Mouse (Mus musculus) hindbrain, embryonic 15.5 days (tissue): Measurements from ENCODE around the gene Ptprb. TPM values are rescaled to one million over a fixed set of nuclear protein-coding genes. Genes with fewer than 3 reads are reported as not detected.
A peak's percentile ranks its signal among the peaks of the same experiment; 100 is the strongest.

Experiments used
- ATAC-seq: fragments of 200-750 bp; cut with Nextera tagmentation; 2 replicates; pipeline ENCODE4 v1.8.0; 2017; ENCODE audit warnings: low read depth, moderate number of reproducible peaks, moderate TSS enrichment; ENCODE audit not compliant: low FRiP score
- H3K27ac ChIP-seq: fragments of 300-500 bp; sonication (generic); replicated peaks from 2 replicates; pipeline ENCODE4 v1.5.1; 2015; ENCODE audit warnings: mild to moderate bottlenecking, inconsistent platforms
- H3K27me3 ChIP-seq: fragments of 300-500 bp; sonication (generic); 2 replicates; pipeline ENCODE4 v1.6.1; 2015; ENCODE audit warnings: control low read depth, inconsistent platforms
- H3K36me3 ChIP-seq: fragments of 300-500 bp; sonication (generic); 2 replicates; pipeline ENCODE4 v1.6.1; 2015; ENCODE audit warnings: control low read depth, inconsistent platforms
- H3K4me1 ChIP-seq: fragments of 300-500 bp; sonication (generic); replicated peaks from 2 replicates; pipeline ENCODE4 v1.6.1; 2015; ENCODE audit warnings: control low read depth, inconsistent platforms
- H3K4me2 ChIP-seq: fragments of 300-500 bp; sonication (generic); 2 replicates; pipeline ENCODE4 v1.6.1; 2015; ENCODE audit warnings: moderate library complexity, mild to moderate bottlenecking, inconsistent platforms
- H3K4me3 ChIP-seq: fragments of 300-500 bp; sonication (generic); 2 replicates; pipeline ENCODE4 v1.5.1; 2015; ENCODE audit warnings: mild to moderate bottlenecking, inconsistent platforms
- H3K9ac ChIP-seq: fragments of 300-500 bp; sonication (generic); 2 replicates; pipeline ENCODE4 v1.6.1; 2015; ENCODE audit warnings: inconsistent platforms
- H3K9me3 ChIP-seq: fragments of 300-500 bp; sonication (generic); 2 replicates; pipeline ENCODE4 v1.6.1; 2016; ENCODE audit warnings: control low read depth, inconsistent platforms
- WGBS: fragments of 180-500 bp; shearing (Covaris S2); methylation state at CpG from one replicate; pipeline ENCODE4 v1.1.7; 2015; 5-methylcytosine and 5-hydroxymethylcytosine counted together
- polyA plus RNA-seq: library from polyadenylated mRNA; unstranded; fragments of >200 nt; fragmentation: Nextera tagmentation; extraction: Ambion mirVana; gene quantifications from 2 replicates; pipeline ENCODE4 v1.2.1, GENCODE M21; 2015

Ptprb gene
- polyA plus RNA-seq, 1 experiment from 2014 or later, result 3.9 TPM

- Histone ChIP-seq H3K36me3 (no peaks in the 10 kb centered on the region), H3K27me3 (0 out of 2 replicates have a peak, but pooled peaks cover 12% of the 10 kb centered on the region), H3K4me2 (peak overlapping the region; percentile 99), H3K4me3 (peak overlapping the region; percentile 52), H3K4me1 (peaks cover 10% of the 10 kb centered on the region), H3K9ac (peak overlapping the region; percentile 44), H3K9me3 (no peaks in the 10 kb centered on the region), H3K27ac (no peak overlapping the region)
- under 1% methylated on average over 32 of the region's 36 CpGs for WGBS
- ATAC-seq, result no peak
Observed at GRCm38 (mm10) chr10:116301258-116301657, 25.9 kb downstream of the Ptprb start.

- no peak for ATAC-seq
- Histone ChIP-seq H3K9me3 (no peaks in the 10 kb centered on the region), H3K36me3 (no peaks in the 10 kb centered on the region), H3K4me3 (no peak overlapping the region), H3K9ac (no peak overlapping the region), H3K4me2 (no peak overlapping the region), H3K27ac (no peak overlapping the region), H3K4me1 (peaks cover 10% of the 10 kb centered on the region), H3K27me3 (0 out of 2 replicates have a peak, but pooled peaks cover 12% of the 10 kb centered on the region)
- 94% methylated on average over 4 of the region's 4 CpGs for WGBS
Observed at GRCm38 (mm10) chr10:116304355-116304754, 29.0 kb downstream of the Ptprb start.

GRCm38 (mm10) chr10:116309460-116309859 is 34.1 kb downstream of the Ptprb start:
- ATAC-seq, result no peak
- Histone ChIP-seq H3K27me3 (no peaks in the 10 kb centered on the region), H3K9ac (no peak overlapping the region), H3K4me3 (no peak overlapping the region), H3K4me1 (no peaks in the 10 kb centered on the region), H3K9me3 (no peaks in the 10 kb centered on the region), H3K36me3 (no peaks in the 10 kb centered on the region), H3K27ac (no peak overlapping the region), H3K4me2 (no peak overlapping the region)
- 83% methylated on average over 2 of the region's 2 CpGs for WGBS

GRCm38 (mm10) chr10:116310516-116311210 is 35.3 kb downstream of the Ptprb start:
- no peaks in the 10 kb centered on the region for H3K9me3 ChIP-seq
- H3K27ac ChIP-seq, result no peak overlapping the region
- H3K4me3 ChIP-seq, result no peak overlapping the region
- 54% methylated on average over 11 of the region's 11 CpGs for WGBS
- H3K4me2 ChIP-seq, result no peak overlapping the region
- ATAC-seq, result no peak
- H3K36me3 ChIP-seq, result no peaks in the 10 kb centered on the region
- no peaks in the 10 kb centered on the region for H3K27me3 ChIP-seq
- no peak overlapping the region for H3K9ac ChIP-seq
- no peaks in the 10 kb centered on the region for H3K4me1 ChIP-seq

- WGBS, result 22% methylated on average over 12 of the region's 12 CpGs
- Histone ChIP-seq H3K36me3 (no peaks in the 10 kb centered on the region), H3K4me2 (peak overlapping the region; percentile 38; the same call in 1 of the 2 replicates), H3K9me3 (no peaks in the 10 kb centered on the region), H3K27ac (no peak overlapping the region), H3K27me3 (no peaks in the 10 kb centered on the region), H3K9ac (no peak overlapping the region), H3K4me1 (no peaks in the 10 kb centered on the region), H3K4me3 (no peak overlapping the region)
- ATAC-seq, result 0 out of 2 replicates have a peak, but pooled peaks have one; percentile 54
Observed at GRCm38 (mm10) chr10:116319246-116319645, 43.9 kb downstream of the Ptprb start.

- no peak for ATAC-seq
- Histone ChIP-seq H3K27ac (no peak overlapping the region), H3K4me3 (no peak overlapping the region), H3K27me3 (no peaks in the 10 kb centered on the region), H3K4me2 (no peak overlapping the region), H3K9me3 (no peaks in the 10 kb centered on the region), H3K4me1 (peaks cover 11% of the 10 kb centered on the region), H3K36me3 (no peaks in the 10 kb centered on the region), H3K9ac (no peak overlapping the region)
- WGBS, result 14% methylated on average over 5 of the region's 5 CpGs
Observed at GRCm38 (mm10) chr10:116329086-116329485, 53.8 kb downstream of the Ptprb start.

GRCm38 (mm10) chr10:116330458-116330857 is 55.1 kb downstream of the Ptprb start:
- no peak overlapping the region for H3K27ac ChIP-seq
- no peaks in the 10 kb centered on the region for H3K9me3 ChIP-seq
- peak overlapping the region; percentile 14; the same call in 1 of the 2 replicates for H3K4me3 ChIP-seq
- H3K27me3 ChIP-seq, result no peaks in the 10 kb centered on the region
- peaks cover 11% of the 10 kb centered on the region for H3K4me1 ChIP-seq
- WGBS, result 18% methylated on average over 5 of the region's 5 CpGs
- H3K9ac ChIP-seq, result no peak overlapping the region
- peak overlapping the region; percentile 45 for H3K4me2 ChIP-seq
- peak; percentile 56; the same call in 1 of the 2 replicates for ATAC-seq
- H3K36me3 ChIP-seq, result no peaks in the 10 kb centered on the region

GRCm38 (mm10) chr10:116330961-116331510 is 55.7 kb downstream of the Ptprb start:
- 23% methylated on average over 23 of the region's 23 CpGs for WGBS
- peaks cover 11% of the 10 kb centered on the region for H3K4me1 ChIP-seq
- no peak overlapping the region for H3K9ac ChIP-seq
- ATAC-seq, result no peak
- no peaks in the 10 kb centered on the region for H3K9me3 ChIP-seq
- H3K4me2 ChIP-seq, result peak overlapping the region; percentile 45
- H3K27me3 ChIP-seq, result no peaks in the 10 kb centered on the region
- no peaks in the 10 kb centered on the region for H3K36me3 ChIP-seq
- H3K27ac ChIP-seq, result no peak overlapping the region
- H3K4me3 ChIP-seq, result peak overlapping the region; percentile 14; the same call in 1 of the 2 replicates

- no peak overlapping the region for H3K27ac ChIP-seq
- no peaks in the 10 kb centered on the region for H3K9me3 ChIP-seq
- no peaks in the 10 kb centered on the region for H3K27me3 ChIP-seq
- no peaks in the 10 kb centered on the region for H3K36me3 ChIP-seq
- no peak overlapping the region for H3K9ac ChIP-seq
- 57% methylated on average over 16 of the region's 16 CpGs for WGBS
- no peak overlapping the region for H3K4me2 ChIP-seq
- no peak for ATAC-seq
- H3K4me3 ChIP-seq, result no peak overlapping the region
- peaks cover 11% of the 10 kb centered on the region for H3K4me1 ChIP-seq
Observed at GRCm38 (mm10) chr10:116333666-116334065, 58.3 kb downstream of the Ptprb start.

GRCm38 (mm10) chr10:116334120-116334519 is 58.8 kb downstream of the Ptprb start:
- Histone ChIP-seq H3K4me3 (no peak overlapping the region), H3K27ac (no peak overlapping the region), H3K9me3 (no peaks in the 10 kb centered on the region), H3K4me2 (no peak overlapping the region), H3K27me3 (no peaks in the 10 kb centered on the region), H3K9ac (no peak overlapping the region), H3K4me1 (peaks cover 11% of the 10 kb centered on the region), H3K36me3 (no peaks in the 10 kb centered on the region)
- ATAC-seq, result no peak
- 90% methylated on average over 7 of the region's 7 CpGs for WGBS

GRCm38 (mm10) chr10:116335328-116335727 is 60.0 kb downstream of the Ptprb start:
- Histone ChIP-seq H3K36me3 (no peaks in the 10 kb centered on the region), H3K9ac (no peak overlapping the region), H3K9me3 (no peaks in the 10 kb centered on the region), H3K4me1 (peaks cover 11% of the 10 kb centered on the region), H3K27me3 (no peaks in the 10 kb centered on the region), H3K4me2 (no peak overlapping the region), H3K4me3 (no peak overlapping the region), H3K27ac (no peak overlapping the region)
- 91% methylated on average over 7 of the region's 7 CpGs for WGBS
- ATAC-seq, result no peak

GRCm38 (mm10) chr10:116341194-116341593 is 65.9 kb downstream of the Ptprb start:
- H3K27ac ChIP-seq, result no peak overlapping the region
- no peaks in the 10 kb centered on the region for H3K36me3 ChIP-seq
- H3K4me1 ChIP-seq, result no peaks in the 10 kb centered on the region
- H3K27me3 ChIP-seq, result no peaks in the 10 kb centered on the region
- WGBS, result 84% methylated on average over 12 of the region's 12 CpGs
- H3K9ac ChIP-seq, result no peak overlapping the region
- no peaks in the 10 kb centered on the region for H3K9me3 ChIP-seq
- no peak for ATAC-seq
- H3K4me3 ChIP-seq, result no peak overlapping the region
- no peak overlapping the region for H3K4me2 ChIP-seq
